Mouse (Mus musculus) macrophage (primary cell): Measurements from ENCODE around the gene Ganab. TPM values are rescaled to one million over a fixed set of nuclear protein-coding genes. Genes with fewer than 3 reads are reported as not detected.
A peak's percentile ranks its signal among the peaks of the same experiment; 100 is the strongest.
"Not testable (repeated sequence)": the region's sequence is repeated elsewhere in the genome, so short reads cannot be mapped to it uniquely, and the experiment has no call there.

ENCODE experiments used
- H3K27ac ChIP-seq: fragments of 350-480 bp; formaldehyde crosslinking; 2 replicates; pipeline ENCODE4 v1.9.0; 2021
- H3K36me3 ChIP-seq: fragments of 350-480 bp; formaldehyde crosslinking; 2 replicates; pipeline ENCODE4 v1.9.0; 2021; ENCODE audit errors: inconsistent target
- H3K4me3 ChIP-seq: fragments of 350-480 bp; formaldehyde crosslinking; 2 replicates; pipeline ENCODE4 v1.9.0; 2021; ENCODE audit errors: inconsistent target
- H3K79me2 ChIP-seq: fragments of 350-480 bp; formaldehyde crosslinking; 2 replicates; pipeline ENCODE4 v1.9.0; 2021; ENCODE audit errors: inconsistent target
- WGBS: methylation state at CpG from one replicate; pipeline ENCODE4 v1.1.7; 2026; ENCODE audit warnings: inconsistent platforms; ENCODE audit not compliant: missing documents; 5-methylcytosine and 5-hydroxymethylcytosine counted together
- polyA plus RNA-seq: library from polyadenylated mRNA; stranded (reverse); fragments of 250-400 nt; gene quantifications from 3 replicates; pipeline ENCODE4 v1.2.4, GENCODE M21; 2018; ENCODE audit warnings: inconsistent platforms

Gene Ganab
- polyA plus RNA-seq, 1 experiment from 2014 or later: 70.1 TPM

- peak within 1 kb of the TSS; percentile 65 for H3K27ac ChIP-seq
- peak within 1 kb of the TSS; percentile 98 for H3K4me3 ChIP-seq
- H3K79me2 ChIP-seq: no peaks in the 10 kb centered on the region
- peaks cover 10% of the 10 kb centered on the region; the same call in 1 of the 2 replicates for H3K36me3 ChIP-seq
- under 1% methylated on average over 41 of the region's 42 CpGs for WGBS
Measured at GRCm38 (mm10) chr19:8880311-8881033, 17.4 kb upstream of the Ganab start, which contains the start of gene Uqcc3. Gene Uqcc3, minus strand, starts transcription at chr19:8880923.

DNA sequence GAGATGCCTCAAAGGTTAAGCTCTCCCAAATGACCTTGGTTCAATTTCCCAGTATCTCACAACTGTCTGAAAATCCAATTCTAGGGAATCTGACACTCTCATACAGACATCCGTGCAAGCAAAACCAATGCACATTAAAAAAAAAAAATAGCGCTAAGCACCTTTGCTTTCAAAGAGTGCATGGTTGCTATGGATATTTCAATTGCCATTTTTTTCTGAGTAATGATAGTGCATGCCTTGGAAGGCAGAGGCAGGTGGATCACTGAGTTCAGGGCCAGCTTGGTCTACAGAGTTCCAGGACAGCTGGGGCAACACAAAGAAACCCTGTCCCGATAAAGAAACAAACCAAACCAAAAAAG lies 16.9 kb upstream of the Ganab start:
- Histone ChIP-seq H3K27ac (no peak overlapping the region), H3K36me3 (0 out of 2 replicates have a peak, but pooled peaks cover 5% of the 10 kb centered on the region), H3K79me2 (no peaks in the 10 kb centered on the region), H3K4me3 (peak overlapping the region; percentile 98)
- WGBS: 0% methylated on average over 3 of the region's 3 CpGs

DNA sequence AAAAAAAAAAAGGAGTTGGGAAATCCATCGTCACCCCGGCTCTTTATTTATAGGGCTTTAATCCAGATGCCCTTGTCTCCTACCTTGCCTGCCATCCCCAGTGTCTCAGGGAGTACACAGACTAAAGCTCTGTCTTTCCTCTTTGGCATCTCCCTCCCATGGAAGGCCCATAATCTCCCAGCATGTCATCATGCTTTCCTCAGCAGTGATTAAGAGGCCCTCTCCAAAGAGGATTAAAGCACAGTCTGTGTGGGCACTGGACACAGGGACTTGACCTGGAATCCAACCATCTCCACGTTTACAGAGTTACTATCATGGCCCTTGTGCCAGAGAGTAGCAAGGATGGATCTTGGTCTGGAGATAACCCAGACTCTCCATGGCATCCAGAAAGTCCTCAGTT lies 14.3 kb upstream of the Ganab start, which contains the start of the genes Lbhd1 and Gm49403:
Gene Lbhd1 (plus strand): TSS at position 117 of the 400 bp plus-strand sequence.
Gene Gm49403 (plus strand): TSS at position 315 of the 400 bp plus-strand sequence.
- no peak within 1 kb of the TSS for H3K4me3 ChIP-seq
- H3K79me2 ChIP-seq: no peaks in the 10 kb centered on the region
- H3K27ac ChIP-seq: no peak within 1 kb of the TSS
- H3K36me3 ChIP-seq: no peaks in the 10 kb centered on the region
- 80% methylated on average over 3 of the region's 3 CpGs for WGBS

DNA sequence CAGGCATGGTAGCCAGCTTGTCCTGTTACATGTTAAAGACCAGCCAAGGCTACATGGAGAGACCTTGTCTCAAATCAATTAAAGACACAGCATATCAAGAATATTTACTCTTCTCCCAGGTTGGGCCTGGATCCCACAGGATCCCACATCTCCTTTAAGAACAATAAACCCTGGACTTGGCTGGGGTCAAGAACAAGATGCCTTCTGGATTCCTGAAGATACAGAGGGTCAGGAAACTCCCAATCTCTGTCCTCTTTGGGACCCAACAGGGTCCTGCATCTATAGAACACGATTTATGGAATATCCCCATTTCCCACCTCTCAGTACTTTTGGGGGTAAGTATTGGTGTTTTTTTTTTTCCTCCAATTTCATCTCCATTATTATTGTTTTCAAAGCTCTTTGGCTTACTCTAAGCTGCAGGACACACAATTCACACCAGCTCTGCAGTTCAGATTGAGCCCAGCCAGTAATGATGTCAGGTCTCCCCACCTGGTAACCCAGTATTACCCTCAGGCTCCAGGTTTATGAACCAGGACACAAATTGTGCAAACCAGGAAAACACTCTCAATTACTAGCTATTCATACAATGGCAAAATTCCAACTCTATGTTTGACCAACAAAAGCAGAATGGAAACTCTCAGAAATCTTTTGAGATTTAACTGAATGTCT lies 10.8 kb upstream of the Ganab start:
- no peak overlapping the region for H3K27ac ChIP-seq
- WGBS: 100% methylated on average over 1 of the region's 1 CpGs
- no peak overlapping the region for H3K4me3 ChIP-seq
- H3K36me3 ChIP-seq: no peaks in the 10 kb centered on the region
- H3K79me2 ChIP-seq: peaks cover 19% of the 10 kb centered on the region

GRCm38 (mm10) chr19:8887585-8888463 lies 10.0 kb upstream of the Ganab start:
- Histone ChIP-seq H3K79me2 (peaks cover 19% of the 10 kb centered on the region), H3K27ac (peak overlapping the region; percentile 70), H3K36me3 (no peaks in the 10 kb centered on the region), H3K4me3 (peak overlapping the region; percentile 85)
- 30% methylated on average over 19 of the region's 19 CpGs for WGBS

- H3K4me3 ChIP-seq: peak within 1 kb of the TSS; percentile 85
- peaks cover 27% of the 10 kb centered on the region for H3K79me2 ChIP-seq
- H3K36me3 ChIP-seq: no peaks in the 10 kb centered on the region
- H3K27ac ChIP-seq: peak within 1 kb of the TSS; percentile 70
- WGBS: 1% methylated on average over 58 of the region's 58 CpGs
Measured at GRCm38 (mm10) chr19:8888511-8889385, 9.1 kb upstream of the Ganab start, which contains the start of the genes 1810009A15Rik and Gm49416. Gene 1810009A15Rik, plus strand, starts transcription at chr19:8888853. Gene Gm49416, plus strand, starts transcription at chr19:8888926.

DNA sequence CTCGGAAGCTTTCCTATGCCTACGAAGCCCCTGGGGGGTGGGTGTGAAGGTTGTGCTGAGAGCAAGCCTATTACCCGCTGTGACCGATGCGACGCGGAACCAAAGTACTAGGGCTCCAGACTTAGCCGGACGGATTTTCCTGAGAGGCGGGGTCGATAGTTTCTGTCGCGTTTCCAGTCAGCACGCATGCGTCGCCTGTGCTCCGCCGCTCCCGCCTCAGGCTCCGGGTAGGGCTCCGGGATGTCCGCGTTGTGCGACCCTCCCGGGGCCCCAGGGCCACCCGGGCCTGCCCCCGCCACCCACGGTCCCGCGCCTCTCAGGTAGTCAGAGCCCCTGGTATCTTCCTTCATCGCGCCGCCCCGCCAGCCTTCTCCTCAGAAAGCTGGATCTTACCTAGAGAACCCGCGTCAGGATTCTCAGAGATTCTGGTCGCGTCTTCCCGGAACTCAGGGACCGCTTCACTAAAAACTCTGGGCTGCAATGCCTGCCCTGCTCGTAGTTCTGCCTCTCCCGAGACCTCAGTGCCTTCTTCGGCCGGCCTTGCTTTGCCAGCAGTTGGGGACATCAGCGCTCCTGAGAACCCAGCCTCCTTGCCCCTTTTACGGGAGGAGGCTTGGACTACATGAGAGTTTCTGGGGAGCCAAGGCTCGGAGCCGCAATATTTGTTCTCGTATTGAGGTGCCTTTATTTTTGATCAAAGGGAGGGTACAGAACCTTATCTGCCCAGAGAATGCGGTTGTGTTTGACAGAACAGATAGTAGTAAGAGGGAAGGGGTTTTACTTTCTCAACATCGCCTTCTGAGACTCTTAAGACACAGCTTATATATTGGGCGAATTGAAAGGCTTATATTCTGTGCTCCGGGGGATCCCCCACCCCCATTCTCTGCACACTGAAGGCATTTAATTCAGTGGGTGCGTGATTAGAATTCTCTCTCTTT lies 4.8 kb upstream of the Ganab start, which contains the start of gene Ints5:
Gene Ints5 (plus strand): TSS at position 177 of the 938 bp plus-strand sequence.
- H3K27ac ChIP-seq: peak within 1 kb of the TSS; percentile 55
- peaks cover 9% of the 10 kb centered on the region for H3K36me3 ChIP-seq
- 1% methylated on average over 52 of the region's 54 CpGs for WGBS

DNA sequence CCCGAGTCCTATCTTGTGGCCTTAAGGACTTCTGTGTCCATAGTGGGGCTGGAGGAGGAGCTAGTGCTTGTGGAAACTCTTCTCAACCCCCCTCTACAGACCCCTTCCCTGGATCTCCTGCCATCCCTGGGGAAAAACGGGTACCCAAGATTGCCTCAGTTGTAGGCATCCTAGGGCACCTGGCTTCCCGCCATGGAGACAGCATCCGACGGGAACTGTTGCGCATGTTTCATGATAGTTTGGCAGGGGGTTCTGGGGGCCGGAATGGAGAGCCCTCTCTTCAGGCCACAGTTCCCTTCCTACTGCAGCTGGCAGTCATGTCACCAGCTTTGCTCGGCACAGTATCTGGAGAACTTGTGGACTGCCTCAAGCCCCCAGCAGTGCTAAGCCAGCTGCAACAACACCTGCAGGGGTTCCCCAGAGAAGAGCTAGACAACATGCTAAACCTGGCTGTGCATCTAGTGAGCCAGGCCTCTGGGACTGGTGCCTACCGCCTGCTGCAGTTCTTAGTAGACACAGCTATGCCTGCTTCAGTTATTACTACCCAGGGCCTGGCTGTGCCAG lies 2.4 kb upstream of the Ganab start:
- Histone ChIP-seq H3K36me3 (peaks cover 9% of the 10 kb centered on the region), H3K4me3 (no peak overlapping the region), H3K27ac (no peak overlapping the region), H3K79me2 (peaks cover 63% of the 10 kb centered on the region)
- 91% methylated on average over 9 of the region's 9 CpGs for WGBS

More for the DNA sequence above, 4.8 kb upstream of the Ganab start, which contains the start of gene Ints5:
- peak within 1 kb of the TSS; percentile 96 for H3K4me3 ChIP-seq
- peaks cover 57% of the 10 kb centered on the region for H3K79me2 ChIP-seq

DNA sequence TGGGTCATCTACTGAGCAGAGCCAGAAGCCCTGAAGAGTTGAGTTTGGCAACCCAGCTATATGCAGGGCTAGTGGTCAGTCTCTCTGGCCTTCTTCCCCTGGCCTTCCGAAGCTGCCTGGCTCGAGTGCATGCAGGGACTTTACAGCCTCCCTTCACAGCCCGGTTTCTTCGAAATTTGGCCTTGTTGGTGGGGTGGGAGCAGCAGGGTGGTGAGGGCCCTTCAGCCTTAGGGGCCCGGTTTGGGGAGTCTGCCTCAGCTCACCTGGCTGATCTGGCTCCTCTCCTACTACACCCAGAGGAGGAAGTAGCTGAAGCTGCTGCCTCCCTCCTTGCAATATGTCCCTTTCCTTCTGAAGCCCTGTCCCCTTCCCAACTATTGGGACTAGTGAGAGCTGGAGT lies 1.6 kb upstream of the Ganab start:
- peaks cover 69% of the 10 kb centered on the region for H3K79me2 ChIP-seq
- 88% methylated on average over 5 of the region's 5 CpGs for WGBS
- H3K36me3 ChIP-seq, H3K27ac ChIP-seq, H3K4me3 ChIP-seq: not testable (repeated sequence)

DNA sequence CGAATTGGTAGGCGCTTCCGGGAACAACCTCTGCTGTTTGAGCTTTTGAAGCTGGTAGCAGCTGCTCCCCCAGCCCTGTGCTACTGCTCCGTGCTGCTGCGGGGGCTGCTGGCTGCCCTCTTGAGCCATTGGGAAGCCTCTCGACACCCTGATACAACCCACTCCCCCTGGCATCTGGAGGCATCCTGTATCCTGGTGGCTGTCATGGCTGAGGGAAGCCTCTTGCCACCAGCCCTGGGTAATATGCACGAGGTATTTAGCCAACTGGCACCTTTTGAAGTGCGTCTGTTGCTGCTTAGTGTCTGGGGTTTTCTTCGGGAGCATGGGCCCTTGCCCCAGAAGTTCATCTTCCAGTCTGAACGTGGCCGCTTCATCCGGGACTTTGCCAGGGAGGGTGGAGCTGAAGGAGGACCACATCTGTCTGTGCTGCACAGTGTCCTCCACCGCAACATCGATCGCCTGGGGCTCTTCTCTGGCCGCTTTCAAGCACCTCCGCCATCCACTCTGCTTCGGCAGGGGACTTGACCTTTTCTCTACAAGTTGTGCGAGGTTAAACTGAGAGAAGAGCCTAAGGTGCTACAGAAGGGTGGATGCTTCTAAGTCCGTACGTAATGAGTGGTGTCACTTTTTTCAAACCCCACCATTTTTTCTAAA lies 533 bp upstream of the Ganab start:
- 44% methylated on average over 20 of the region's 21 CpGs for WGBS
- Histone ChIP-seq H3K4me3 (peak overlapping the region; percentile 99; the same call in 1 of the 2 replicates), H3K79me2 (peaks cover 80% of the 10 kb centered on the region), H3K36me3 (peaks cover 12% of the 10 kb centered on the region), H3K27ac (peak overlapping the region; percentile 10; the same call in 1 of the 2 replicates)

DNA sequence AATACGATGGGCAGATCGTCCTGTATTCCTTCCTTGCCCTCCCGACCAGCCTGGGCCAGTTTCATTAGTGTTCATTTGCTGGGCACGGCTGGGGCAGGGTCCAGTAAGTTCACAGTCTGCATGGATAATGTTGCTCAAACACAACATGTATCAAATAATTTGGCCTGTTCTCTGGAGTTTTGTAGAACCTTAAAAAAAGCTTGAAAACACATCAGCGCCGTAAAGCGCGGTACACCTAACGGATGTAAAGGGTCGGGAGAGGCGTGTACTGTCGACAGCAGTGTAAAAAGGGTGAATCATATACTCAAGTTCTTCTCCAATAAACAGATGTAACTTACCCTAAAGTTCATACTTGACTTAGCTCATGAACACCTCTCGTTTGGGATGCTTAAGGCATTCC lies 705 bp downstream of the Ganab start:
- WGBS: 5% methylated on average over 13 of the region's 13 CpGs
- peak overlapping the region; percentile 99 for H3K4me3 ChIP-seq
- peaks cover 75% of the 10 kb centered on the region for H3K79me2 ChIP-seq
- peak overlapping the region; percentile 71 for H3K27ac ChIP-seq
- peaks cover 24% of the 10 kb centered on the region for H3K36me3 ChIP-seq

GRCm38 (mm10) chr19:8899079-8899478 lies 1.2 kb downstream of the Ganab start:
- Histone ChIP-seq H3K4me3 (peak overlapping the region; percentile 99), H3K36me3 (peaks cover 27% of the 10 kb centered on the region), H3K27ac (no peak overlapping the region), H3K79me2 (peaks cover 70% of the 10 kb centered on the region)
- WGBS: 63% methylated on average over 3 of the region's 3 CpGs
